Mouse (Mus musculus): Measurements from ENCODE around the gene Tas2r126. TPM values are rescaled to one million over a fixed set of nuclear protein-coding genes. Genes with fewer than 3 reads are reported as not detected.

Tas2r126 gene
- not detected in 2 replicates for polyA plus RNA-seq (2014; fragmentation: Nextera tagmentation; extraction: Ambion mirVana)

DNA sequence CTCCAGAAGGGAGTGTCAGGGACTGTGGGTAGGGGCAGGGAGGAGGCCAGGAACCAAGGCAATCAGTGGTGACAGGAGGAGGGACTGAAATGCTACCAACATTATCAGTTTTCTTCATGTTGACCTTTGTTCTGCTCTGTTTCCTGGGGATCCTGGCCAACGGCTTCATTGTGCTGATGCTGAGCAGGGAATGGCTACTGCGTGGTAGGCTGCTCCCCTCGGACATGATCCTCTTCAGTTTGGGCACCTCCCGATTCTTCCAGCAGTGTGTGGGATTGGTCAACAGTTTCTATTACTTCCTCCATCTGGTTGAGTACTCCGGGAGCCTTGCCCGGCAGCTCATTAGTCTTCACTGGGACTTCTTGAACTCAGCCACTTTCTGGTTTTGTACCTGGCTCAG, at the start of gene Tas2r126:
TSS of gene Tas2r126 (plus strand) at position 90 of the 400 bp plus-strand sequence.
- Histone ChIP-seq H3K36me3 (ENCODE audit: control insufficient read depth, insufficient read depth, low read length) (no peaks in the 10 kb centered on the region), H3K4me1 (ENCODE audit: control insufficient read depth, insufficient read depth, low read length) (no peaks in the 10 kb centered on the region), H3K9me3 (ENCODE audit: control insufficient read depth, low read length) (no peaks in the 10 kb centered on the region), H3K27ac (replicated peaks; ENCODE audit: low read depth, low read length) (no peak within 1 kb of the TSS), H3K4me2 (ENCODE audit: low read depth, severe bottlenecking) (no peak within 1 kb of the TSS), H3K9ac (ENCODE audit: low read length) (no peak within 1 kb of the TSS), H3K4me3 (ENCODE audit: low read depth, low read length) (no peak within 1 kb of the TSS), H3K27me3 (ENCODE audit: control insufficient read depth, insufficient read depth, low read length) (no peaks in the 10 kb centered on the region)
- DNase-seq (ENCODE audit: low spot score), result no peak
- 83% methylated on average over 6 of the region's 6 CpGs for WGBS
- no peak for ATAC-seq (ENCODE audit: insufficient number of reproducible peaks, low FRiP score, low TSS enrichment, low read depth)

GRCm38 (mm10) chr6:42385635-42386034, 48.7 kb upstream of the Tas2r126 start:
- Histone ChIP-seq H3K9ac (ENCODE audit: low read length) (no peak overlapping the region), H3K4me3 (ENCODE audit: low read depth, low read length) (no peak overlapping the region), H3K4me2 (ENCODE audit: low read depth, severe bottlenecking) (no peak overlapping the region), H3K9me3 (ENCODE audit: control insufficient read depth, low read length) (no peaks in the 10 kb centered on the region), H3K27me3 (ENCODE audit: control insufficient read depth, insufficient read depth, low read length) (no peaks in the 10 kb centered on the region), H3K27ac (replicated peaks; ENCODE audit: low read depth, low read length) (no peak overlapping the region), H3K36me3 (ENCODE audit: control insufficient read depth, insufficient read depth, low read length) (no peaks in the 10 kb centered on the region), H3K4me1 (ENCODE audit: control insufficient read depth, insufficient read depth, low read length) (peaks cover 2% of the 10 kb centered on the region; the same call in 1 of the 2 replicates)
- DNase-seq (ENCODE audit: low spot score) (no peak), ATAC-seq (ENCODE audit: insufficient number of reproducible peaks, low FRiP score, low TSS enrichment, low read depth) (no peak; the same call in 1 of the 2 replicates)
- 75% methylated on average over 4 of the region's 4 CpGs for WGBS

- no peak overlapping the region for H3K4me2 ChIP-seq (ENCODE audit: low read depth, severe bottlenecking)
- no peak for DNase-seq (ENCODE audit: low spot score)
- H3K4me3 ChIP-seq (ENCODE audit: low read depth, low read length), result no peak overlapping the region
- no peaks in the 10 kb centered on the region for H3K4me1 ChIP-seq (ENCODE audit: control insufficient read depth, insufficient read depth, low read length)
- H3K36me3 ChIP-seq (ENCODE audit: control insufficient read depth, insufficient read depth, low read length), result no peaks in the 10 kb centered on the region
- no peaks in the 10 kb centered on the region for H3K9me3 ChIP-seq (ENCODE audit: control insufficient read depth, low read length)
- no peak overlapping the region for H3K27ac ChIP-seq (replicated peaks; ENCODE audit: low read depth, low read length)
- no peak for ATAC-seq (ENCODE audit: insufficient number of reproducible peaks, low FRiP score, low TSS enrichment, low read depth)
- 30% methylated on average over 2 of the region's 2 CpGs for WGBS
- H3K27me3 ChIP-seq (ENCODE audit: control insufficient read depth, insufficient read depth, low read length), result no peaks in the 10 kb centered on the region
- no peak overlapping the region for H3K9ac ChIP-seq (ENCODE audit: low read length)
These were observed 42.5 kb upstream of the Tas2r126 start for GRCm38 (mm10) chr6:42391796-42392330.

GRCm38 (mm10) chr6:42395960-42396809, 38.1 kb upstream of the Tas2r126 start:
- DNase-seq (ENCODE audit: low spot score) (no peak), ATAC-seq (ENCODE audit: insufficient number of reproducible peaks, low FRiP score, low TSS enrichment, low read depth) (no peak)
- Histone ChIP-seq H3K9ac (ENCODE audit: low read length) (no peak overlapping the region), H3K27me3 (ENCODE audit: control insufficient read depth, insufficient read depth, low read length) (no peaks in the 10 kb centered on the region), H3K4me2 (ENCODE audit: low read depth, severe bottlenecking) (no peak overlapping the region), H3K4me1 (ENCODE audit: control insufficient read depth, insufficient read depth, low read length) (no peaks in the 10 kb centered on the region), H3K27ac (replicated peaks; ENCODE audit: low read depth, low read length) (no peak overlapping the region), H3K4me3 (ENCODE audit: low read depth, low read length) (no peak overlapping the region), H3K9me3 (ENCODE audit: control insufficient read depth, low read length) (no peaks in the 10 kb centered on the region), H3K36me3 (ENCODE audit: control insufficient read depth, insufficient read depth, low read length) (no peaks in the 10 kb centered on the region)
- WGBS, result 83% methylated on average over 9 of the region's 9 CpGs

DNA sequence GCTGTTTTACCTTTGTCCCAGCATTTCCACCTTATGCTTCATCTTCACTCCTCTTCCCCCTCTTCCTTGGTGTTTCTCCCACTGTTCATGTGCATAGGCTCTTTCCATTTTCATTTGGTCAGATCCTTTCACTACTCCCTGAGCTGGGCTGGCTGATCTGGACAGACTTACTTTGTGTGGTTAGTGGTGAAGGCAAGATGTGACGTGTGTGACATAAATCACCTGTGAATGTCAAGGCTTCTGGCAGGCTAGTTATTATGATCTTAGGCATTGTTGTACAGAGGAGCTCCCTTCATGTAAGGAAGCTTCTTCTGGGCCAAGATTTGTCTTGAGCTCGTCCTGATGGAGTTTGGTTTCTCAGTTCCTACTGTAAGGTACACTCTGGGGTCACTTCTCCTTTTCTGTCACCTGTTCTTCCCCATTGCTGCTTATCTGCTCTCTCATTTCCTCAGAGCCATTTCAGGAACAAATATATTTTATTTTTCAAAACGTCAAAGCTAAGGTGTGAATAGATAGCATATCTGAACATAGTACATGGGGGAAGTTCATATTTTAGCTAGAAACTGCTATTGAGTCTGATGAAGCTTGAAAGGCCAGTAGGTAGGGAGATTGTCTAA, 37.2 kb upstream of the Tas2r126 start:
- H3K4me1 ChIP-seq (ENCODE audit: control insufficient read depth, insufficient read depth, low read length), result no peaks in the 10 kb centered on the region
- WGBS, result 69% methylated on average over 3 of the region's 3 CpGs
- no peaks in the 10 kb centered on the region for H3K9me3 ChIP-seq (ENCODE audit: control insufficient read depth, low read length)
- H3K36me3 ChIP-seq (ENCODE audit: control insufficient read depth, insufficient read depth, low read length), result no peaks in the 10 kb centered on the region
- no peak overlapping the region for H3K9ac ChIP-seq (ENCODE audit: low read length)
- H3K27me3 ChIP-seq (ENCODE audit: control insufficient read depth, insufficient read depth, low read length), result no peaks in the 10 kb centered on the region
- H3K27ac ChIP-seq (replicated peaks; ENCODE audit: low read depth, low read length), result no peak overlapping the region
- H3K4me3 ChIP-seq (ENCODE audit: low read depth, low read length), result no peak overlapping the region
- no peak for ATAC-seq (ENCODE audit: insufficient number of reproducible peaks, low FRiP score, low TSS enrichment, low read depth)
- DNase-seq (ENCODE audit: low spot score), result no peak
- H3K4me2 ChIP-seq (ENCODE audit: low read depth, severe bottlenecking), result no peak overlapping the region

DNA sequence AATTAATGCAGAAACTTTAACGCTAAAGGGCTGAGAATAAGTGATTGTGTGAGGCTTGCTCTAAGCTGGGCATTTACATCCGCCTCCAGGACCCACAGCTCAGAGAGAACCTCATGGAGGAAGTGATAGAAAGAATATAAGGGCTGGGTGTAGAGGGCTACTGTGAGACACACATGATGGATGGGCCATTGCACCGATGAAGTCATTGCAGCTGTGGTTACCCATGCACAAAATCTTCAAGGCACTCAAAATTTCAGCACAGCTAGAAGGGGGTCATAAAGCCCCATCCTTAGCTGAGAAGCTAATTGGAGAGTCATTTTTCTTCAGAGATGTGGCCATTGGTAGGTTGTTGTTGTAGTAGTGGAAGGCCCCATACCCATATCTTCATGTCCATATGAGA, 36.0 kb upstream of the Tas2r126 start:
- Histone ChIP-seq H3K27ac (replicated peaks; ENCODE audit: low read depth, low read length) (no peak overlapping the region), H3K4me3 (ENCODE audit: low read depth, low read length) (no peak overlapping the region), H3K9ac (ENCODE audit: low read length) (no peak overlapping the region), H3K4me1 (ENCODE audit: control insufficient read depth, insufficient read depth, low read length) (no peaks in the 10 kb centered on the region), H3K4me2 (ENCODE audit: low read depth, severe bottlenecking) (no peak overlapping the region), H3K9me3 (ENCODE audit: control insufficient read depth, low read length) (no peaks in the 10 kb centered on the region), H3K36me3 (ENCODE audit: control insufficient read depth, insufficient read depth, low read length) (no peaks in the 10 kb centered on the region), H3K27me3 (ENCODE audit: control insufficient read depth, insufficient read depth, low read length) (no peaks in the 10 kb centered on the region)
- no peak for DNase-seq (ENCODE audit: low spot score)
- ATAC-seq (ENCODE audit: insufficient number of reproducible peaks, low FRiP score, low TSS enrichment, low read depth), result no peak
- WGBS, result 83% methylated on average over 3 of the region's 3 CpGs

DNA sequence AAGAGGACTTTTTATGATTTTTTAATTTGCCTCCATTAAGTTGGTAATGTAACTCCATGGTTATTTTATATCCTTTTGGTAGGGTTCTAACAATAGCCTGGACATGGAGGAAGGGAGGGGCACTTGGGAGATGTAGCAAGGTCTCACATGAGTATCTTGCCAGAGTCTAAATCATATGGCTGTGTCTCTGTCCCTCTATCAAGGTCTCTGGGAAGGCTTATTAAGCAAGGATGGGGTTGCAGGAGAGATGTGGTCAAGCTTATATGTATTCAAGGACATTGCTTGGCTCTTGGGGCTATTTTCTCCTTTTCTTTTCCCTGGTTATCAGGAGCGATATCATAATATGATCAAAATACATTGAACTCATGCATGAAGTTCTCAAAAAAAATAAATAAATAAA, 35.3 kb upstream of the Tas2r126 start:
- H3K36me3 ChIP-seq (ENCODE audit: control insufficient read depth, insufficient read depth, low read length), result no peaks in the 10 kb centered on the region
- H3K4me2 ChIP-seq (ENCODE audit: low read depth, severe bottlenecking), result no peak overlapping the region
- 86% methylated on average over 1 of the region's 1 CpGs for WGBS
- H3K27ac ChIP-seq (replicated peaks; ENCODE audit: low read depth, low read length), result no peak overlapping the region
- H3K4me1 ChIP-seq (ENCODE audit: control insufficient read depth, insufficient read depth, low read length), result no peaks in the 10 kb centered on the region
- no peaks in the 10 kb centered on the region for H3K27me3 ChIP-seq (ENCODE audit: control insufficient read depth, insufficient read depth, low read length)
- no peaks in the 10 kb centered on the region for H3K9me3 ChIP-seq (ENCODE audit: control insufficient read depth, low read length)
- ATAC-seq (ENCODE audit: insufficient number of reproducible peaks, low FRiP score, low TSS enrichment, low read depth) (no peak), DNase-seq (ENCODE audit: low spot score) (no peak)
- no peak overlapping the region for H3K4me3 ChIP-seq (ENCODE audit: low read depth, low read length)
- no peak overlapping the region for H3K9ac ChIP-seq (ENCODE audit: low read length)

DNA sequence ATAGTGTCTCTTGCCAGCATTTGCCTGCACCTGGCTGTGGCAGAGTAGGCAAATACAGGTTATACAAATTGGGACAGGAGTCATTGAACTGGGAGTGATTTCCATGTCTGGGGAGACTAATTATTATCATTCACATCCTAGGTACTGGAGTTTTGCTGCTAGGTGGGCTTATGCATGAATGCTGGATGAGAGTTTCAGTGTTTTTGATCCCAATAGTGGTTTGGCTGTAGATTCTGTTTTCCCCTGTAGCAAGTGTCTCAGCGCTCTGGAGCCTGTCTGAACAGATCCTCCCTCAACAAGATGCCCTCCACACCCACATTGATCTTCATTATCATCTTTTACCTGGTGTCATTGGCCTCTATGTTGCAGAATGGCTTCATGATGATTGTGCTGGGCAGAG, 34.4 kb upstream of the Tas2r126 start, which contains the start of gene Tas2r143:
TSS of gene Tas2r143 (plus strand) at position 301 of the 400 bp plus-strand sequence.
- DNase-seq (ENCODE audit: low spot score), result no peak
- Histone ChIP-seq H3K36me3 (ENCODE audit: control insufficient read depth, insufficient read depth, low read length) (no peaks in the 10 kb centered on the region), H3K4me2 (ENCODE audit: low read depth, severe bottlenecking) (no peak within 1 kb of the TSS), H3K9ac (ENCODE audit: low read length) (no peak within 1 kb of the TSS), H3K9me3 (ENCODE audit: control insufficient read depth, low read length) (no peaks in the 10 kb centered on the region), H3K27me3 (ENCODE audit: control insufficient read depth, insufficient read depth, low read length) (no peaks in the 10 kb centered on the region), H3K4me3 (ENCODE audit: low read depth, low read length) (no peak within 1 kb of the TSS), H3K27ac (replicated peaks; ENCODE audit: low read depth, low read length) (no peak within 1 kb of the TSS), H3K4me1 (ENCODE audit: control insufficient read depth, insufficient read depth, low read length) (no peaks in the 10 kb centered on the region)
- no peak for ATAC-seq (ENCODE audit: insufficient number of reproducible peaks, low FRiP score, low TSS enrichment, low read depth)
- WGBS, result 88% methylated on average over 1 of the region's 1 CpGs
